Mouse (Mus musculus) large intestine, adult 2 months (tissue): ENCODE measurements around the gene Mrpl4. TPM values are rescaled to one million over a fixed set of nuclear protein-coding genes. Genes with fewer than 3 reads are reported as not detected.
"Not testable (repeated sequence)": the region's sequence is repeated elsewhere in the genome, so short reads cannot be mapped to it uniquely, and the experiment has no call there.

Source experiments
- DNase-seq: peaks from one replicate; pipeline ENCODE4 v3.0.0-alpha.2; 2012; ENCODE audit warnings: low read depth, low spot score
- WGBS: fragments of 180-500 bp; shearing (Covaris S2); methylation state at CpG from one replicate; pipeline ENCODE4 v1.1.7; 2018; 5-methylcytosine and 5-hydroxymethylcytosine counted together
- polyA plus RNA-seq: library from polyadenylated mRNA; depleted of rRNA; stranded (reverse); fragments of >200 nt; gene quantifications from 2 replicates; pipeline ENCODE4 v1.2.3, GENCODE M21; 2012; rRNA removed

The Mrpl4 gene
- polyA plus RNA-seq, 1 experiment = 97.6 TPM

DNA sequence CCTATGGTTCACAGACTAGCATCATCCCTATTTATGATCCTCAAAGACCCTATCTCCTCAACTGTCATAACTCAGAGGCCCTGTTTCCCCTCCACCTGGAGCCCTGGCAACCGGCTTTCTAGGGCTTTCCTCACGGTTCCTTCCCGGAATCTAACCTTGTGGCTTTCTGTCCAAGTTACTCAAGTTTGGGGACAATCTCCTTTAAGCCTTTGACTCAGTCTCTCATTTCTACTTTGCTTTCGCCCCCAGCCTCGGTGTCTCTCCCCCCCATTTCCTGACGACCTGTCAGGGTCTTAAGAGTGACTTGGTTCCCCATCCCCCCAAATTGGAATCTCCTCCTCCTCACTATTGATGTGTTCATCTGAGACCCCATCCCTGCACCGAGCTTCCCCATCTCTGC, 30.0 kb downstream of the Mrpl4 start:
- WGBS = 3% methylated on average over 7 of the region's 7 CpGs
- no peak for DNase-seq

DNA sequence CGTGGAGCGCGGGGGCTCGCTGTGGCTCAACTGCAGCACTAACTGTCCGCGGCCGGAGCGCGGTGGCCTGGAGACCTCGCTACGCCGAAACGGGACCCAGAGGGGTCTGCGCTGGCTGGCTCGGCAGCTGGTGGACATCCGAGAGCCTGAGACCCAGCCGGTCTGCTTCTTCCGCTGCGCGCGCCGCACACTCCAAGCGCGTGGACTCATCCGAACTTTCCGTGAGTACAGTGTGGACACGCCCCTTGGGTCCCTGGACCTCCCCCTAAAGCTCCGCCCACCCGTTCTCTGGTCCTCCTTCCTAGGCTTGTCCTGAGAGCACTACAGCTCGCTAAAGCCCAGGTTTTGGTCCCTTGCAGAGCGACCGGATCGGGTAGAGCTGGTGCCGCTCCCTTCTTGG, 30.6 kb downstream of the Mrpl4 start:
- peak; percentile 73 for DNase-seq

DNA sequence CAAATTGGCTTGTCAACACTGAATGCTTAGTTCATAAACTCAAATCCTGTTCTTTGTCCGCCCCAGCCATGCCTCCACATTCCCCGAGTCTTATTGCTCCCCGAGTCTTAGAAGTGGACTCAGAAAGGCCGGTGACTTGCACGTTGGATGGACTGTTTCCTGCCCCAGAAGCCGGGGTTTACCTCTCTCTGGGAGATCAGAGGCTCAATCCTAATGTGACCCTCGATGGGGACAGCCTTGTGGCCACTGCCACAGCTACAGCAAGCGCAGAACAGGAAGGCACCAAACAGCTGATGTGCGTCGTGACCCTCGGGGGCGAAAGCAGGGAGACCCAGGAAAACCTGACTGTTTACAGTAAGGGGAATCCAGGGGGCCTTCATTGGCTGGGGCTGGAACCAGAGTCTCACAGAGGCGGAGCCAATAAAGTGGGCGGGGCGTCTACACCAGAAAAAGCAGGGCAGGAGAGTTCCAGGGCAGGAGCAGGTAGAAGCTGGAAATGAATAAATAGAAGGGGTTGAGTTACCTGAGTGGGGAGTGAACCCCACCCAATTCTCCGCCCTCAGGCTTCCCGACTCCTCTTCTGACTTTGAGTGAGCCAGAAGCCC, 32.0 kb downstream of the Mrpl4 start:
- no peak for DNase-seq
- 10% methylated on average over 17 of the region's 17 CpGs for WGBS

More for the DNA sequence above, 30.6 kb downstream of the Mrpl4 start:
- WGBS = under 1% methylated on average over 34 of the region's 34 CpGs

DNA sequence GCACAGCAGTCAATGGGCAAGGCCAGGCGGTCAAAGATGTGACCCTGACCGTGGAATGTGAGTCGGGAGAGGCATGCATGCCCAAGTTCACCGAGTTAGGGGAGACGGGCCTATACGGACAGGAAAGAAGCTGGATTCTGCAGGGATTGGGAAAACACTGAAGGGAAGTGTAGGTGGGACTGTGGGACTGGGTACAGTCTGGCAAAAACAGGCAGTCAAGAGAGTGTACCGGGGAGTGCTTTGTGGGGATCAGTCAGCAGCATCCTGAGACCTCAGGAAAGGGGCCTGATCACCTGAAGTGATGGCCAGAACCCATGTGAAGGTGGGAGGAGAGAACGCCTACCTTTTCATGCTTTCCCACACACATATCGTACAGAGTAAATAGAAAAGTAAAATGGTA, 33.0 kb downstream of the Mrpl4 start:
- DNase-seq = no peak
- WGBS = 45% methylated on average over 9 of the region's 9 CpGs

DNA sequence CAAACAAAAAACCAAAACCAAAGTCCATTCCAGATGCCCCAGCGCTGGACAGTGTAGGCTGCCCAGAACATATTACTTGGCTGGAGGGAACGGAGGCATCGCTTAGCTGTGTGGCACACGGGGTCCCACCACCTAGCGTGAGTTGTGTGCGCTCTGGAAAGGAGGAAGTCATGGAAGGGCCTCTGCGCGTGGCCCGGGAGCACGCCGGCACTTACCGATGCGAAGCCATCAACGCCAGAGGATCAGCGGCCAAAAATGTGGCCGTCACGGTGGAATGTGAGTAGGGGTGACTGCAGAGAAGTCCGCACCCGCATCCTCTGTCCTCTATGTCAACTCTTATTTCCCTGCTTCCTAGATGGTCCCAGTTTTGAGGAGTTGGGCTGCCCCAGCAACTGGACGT, 33.6 kb downstream of the Mrpl4 start:
- 18% methylated on average over 20 of the region's 20 CpGs for WGBS
- no peak for DNase-seq

DNA sequence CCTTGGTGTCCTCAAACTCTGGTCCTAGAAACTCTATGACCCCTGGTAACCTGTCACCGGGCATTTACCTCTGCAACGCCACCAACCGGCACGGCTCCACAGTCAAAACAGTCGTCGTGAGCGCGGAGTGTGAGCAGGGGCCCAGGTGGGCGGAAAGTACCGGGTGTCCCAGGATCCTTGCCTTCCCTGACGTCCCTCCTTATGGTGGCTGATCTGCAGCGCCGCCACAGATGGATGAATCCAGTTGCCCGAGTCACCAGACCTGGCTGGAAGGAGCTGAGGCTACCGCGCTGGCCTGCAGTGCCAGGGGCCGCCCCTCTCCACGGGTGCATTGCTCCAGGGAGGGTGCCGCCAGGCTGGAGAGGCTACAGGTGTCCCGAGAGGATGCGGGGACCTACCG, 34.1 kb downstream of the Mrpl4 start:
- WGBS = 11% methylated on average over 22 of the region's 22 CpGs
- no peak for DNase-seq

DNA sequence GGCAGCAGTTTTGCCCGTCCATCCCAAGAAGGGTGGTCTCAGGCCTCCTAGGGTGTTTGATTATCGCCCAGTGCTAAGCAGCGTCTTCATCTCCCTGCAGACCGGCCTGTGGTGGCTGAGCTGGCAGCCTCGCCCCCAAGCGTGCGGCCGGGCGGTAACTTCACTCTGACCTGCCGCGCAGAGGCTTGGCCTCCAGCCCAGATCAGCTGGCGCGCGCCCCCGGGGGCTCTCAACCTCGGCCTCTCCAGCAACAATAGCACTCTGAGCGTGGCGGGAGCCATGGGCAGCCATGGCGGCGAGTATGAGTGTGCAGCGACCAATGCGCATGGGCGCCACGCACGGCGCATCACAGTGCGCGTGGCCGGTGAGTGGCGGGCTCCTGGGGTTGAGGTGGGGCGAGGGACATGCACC, 34.9 kb downstream of the Mrpl4 start:
- DNase-seq = no peak
- WGBS = 4% methylated on average over 31 of the region's 31 CpGs

DNA sequence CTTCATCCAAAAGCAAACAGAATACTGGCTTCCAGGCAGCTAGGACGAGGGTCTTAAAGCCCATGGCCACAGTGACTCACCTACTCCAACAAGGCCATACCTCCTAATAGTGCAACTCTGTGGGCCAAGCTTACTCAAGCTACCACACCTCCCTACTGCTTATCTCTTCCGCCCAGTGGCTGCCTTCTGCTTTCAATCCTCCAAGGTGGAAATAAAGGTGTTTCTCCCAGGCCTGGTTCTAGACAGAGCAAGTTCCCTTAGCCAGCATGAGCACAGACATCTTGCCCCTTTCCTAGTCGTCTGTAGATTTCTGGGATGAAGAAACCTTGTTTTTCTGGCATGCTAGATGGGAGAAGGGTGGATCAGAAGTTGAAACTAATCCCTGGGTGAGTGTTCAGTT, 37.2 kb downstream of the Mrpl4 start:
- 88% methylated on average over 3 of the region's 3 CpGs for WGBS
- DNase-seq = no peak

DNA sequence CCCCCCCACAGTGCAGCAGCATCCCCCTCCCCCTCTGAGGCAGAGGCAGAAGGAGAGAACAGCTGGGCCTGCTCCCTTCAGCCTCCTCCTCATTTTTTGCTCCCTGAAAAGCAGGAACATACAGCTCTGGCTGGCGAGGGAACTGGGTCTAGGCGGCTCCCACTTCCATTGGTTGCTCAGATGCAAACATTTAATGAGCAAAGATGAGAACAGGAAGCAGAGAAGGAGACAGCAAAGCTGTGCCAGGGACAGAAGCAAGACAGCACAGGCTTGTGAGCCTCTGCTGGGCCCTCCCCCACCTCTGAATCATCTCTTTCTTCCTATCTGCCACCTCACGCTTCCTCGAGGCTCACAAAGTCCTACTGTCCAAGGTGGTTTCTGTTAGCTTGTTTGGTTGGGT, 38.8 kb downstream of the Mrpl4 start:
- WGBS = 42% methylated on average over 4 of the region's 4 CpGs
- no peak for DNase-seq

DNA sequence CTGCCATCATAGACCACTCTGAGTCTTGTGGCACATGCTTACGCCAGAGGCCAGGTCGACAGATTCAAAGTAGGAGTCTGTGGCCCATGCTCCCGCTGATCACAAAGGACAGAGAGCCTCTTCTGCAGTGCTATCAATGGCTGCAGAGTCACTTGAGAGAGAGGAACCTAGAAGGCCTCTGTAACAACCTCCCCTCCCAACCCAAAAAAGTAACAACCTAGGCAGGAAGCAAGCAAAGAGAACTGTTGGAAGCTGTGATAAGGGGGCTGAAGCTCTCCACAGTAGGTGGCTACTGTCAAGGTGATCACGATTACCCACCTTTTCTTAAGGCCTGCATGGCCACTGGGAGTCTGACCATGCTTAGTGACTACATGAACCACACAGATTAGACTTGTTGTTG, 41.0 kb downstream of the Mrpl4 start:
- DNase-seq = no peak
- 85% methylated on average over 4 of the region's 4 CpGs for WGBS

DNA sequence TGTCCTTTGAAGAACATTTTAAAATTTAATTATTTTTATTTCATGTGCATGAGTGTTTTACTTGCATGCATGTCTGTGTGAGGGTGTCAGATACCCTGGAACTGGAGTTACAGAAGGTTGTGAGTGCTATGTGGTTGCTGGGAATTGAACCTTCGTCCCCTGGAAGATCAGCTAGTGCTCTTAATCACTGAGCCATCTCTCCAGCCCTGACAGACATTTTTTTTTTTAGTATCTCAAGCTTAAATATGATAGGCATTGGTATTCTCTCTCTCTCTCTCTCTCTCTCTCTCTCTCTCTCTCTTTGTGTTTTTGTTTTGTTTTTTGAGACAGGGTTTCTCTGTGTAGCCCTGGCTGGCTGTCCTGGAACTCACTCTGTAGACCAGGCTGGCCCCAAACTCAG, 42.2 kb downstream of the Mrpl4 start:
- WGBS = 72% methylated on average over 1 of the region's 1 CpGs
- not testable (repeated sequence) for DNase-seq

DNA sequence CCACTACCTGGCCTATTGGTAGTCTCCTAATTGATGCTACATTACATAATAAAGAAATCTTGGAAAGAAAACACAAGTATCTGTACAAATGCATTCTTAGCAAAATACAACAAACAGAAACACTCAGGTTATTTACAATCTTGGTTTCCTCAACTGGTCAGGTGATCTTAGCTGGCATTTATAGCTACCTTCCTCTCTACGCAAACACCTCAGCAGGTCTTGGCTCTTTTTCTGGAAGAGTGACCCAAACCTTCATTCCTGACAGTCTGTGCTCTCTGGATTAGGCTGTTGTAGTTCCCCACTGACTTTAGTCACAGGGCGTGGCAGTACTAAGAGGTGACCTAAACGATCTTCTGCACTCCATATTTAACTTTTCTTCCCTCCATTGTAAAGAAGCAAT, 42.7 kb downstream of the Mrpl4 start:
- 46% methylated on average over 3 of the region's 3 CpGs for WGBS
- no peak for DNase-seq

DNA sequence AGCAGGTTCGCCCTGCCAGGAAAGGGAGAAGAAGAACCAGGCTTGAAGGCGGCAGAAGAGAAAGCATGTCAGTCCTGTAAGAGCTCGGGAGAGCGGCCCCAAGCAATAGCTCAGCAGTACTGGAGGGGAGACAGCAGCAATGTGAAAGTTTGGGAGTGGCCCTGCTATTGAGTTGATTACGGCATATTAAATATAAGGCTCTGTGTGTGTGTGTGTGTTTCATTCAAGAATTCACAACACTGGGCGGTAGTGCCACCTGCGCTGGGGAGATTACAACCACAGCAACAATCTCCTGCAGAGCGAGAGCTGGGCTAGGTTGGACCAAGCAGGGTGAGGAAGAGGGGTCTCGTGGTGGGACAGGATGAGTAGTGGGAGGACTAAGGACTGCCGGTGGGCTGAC, 49.0 kb downstream of the Mrpl4 start:
- WGBS = 58% methylated on average over 10 of the region's 10 CpGs
- DNase-seq = no peak

Other genes starting within 250 kb of the Mrpl4 start
- 3.9 and 4.5 TPM in 2 replicates for gene Col5a3, start 187.7 kb upstream of the Mrpl4 start, polyA plus RNA-seq
- gene Rdh8, start 184.2 kb upstream of the Mrpl4 start, polyA plus RNA-seq = not detected in 2 replicates
- 17.5 and 28.1 TPM in 2 replicates for gene A230050P20Rik, start 134.1 kb upstream of the Mrpl4 start, polyA plus RNA-seq
- 3.7 and 4.0 TPM in 2 replicates for gene Angptl6, start 123.0 kb upstream of the Mrpl4 start, polyA plus RNA-seq
- gene Ppan, start 114.6 kb upstream of the Mrpl4 start, polyA plus RNA-seq = 49.0 and 60.7 TPM in 2 replicates
- gene Eif3g, start 104.1 kb upstream of the Mrpl4 start, polyA plus RNA-seq = 113 and 117 TPM in 2 replicates
- gene Dnmt1, start 42.9 kb upstream of the Mrpl4 start, polyA plus RNA-seq = 26.1 and 31.4 TPM in 2 replicates
- gene S1pr2, start 26.0 kb upstream of the Mrpl4 start, polyA plus RNA-seq = 3.6 and 3.8 TPM in 2 replicates
- gene Icam1, start 13.2 kb downstream of the Mrpl4 start, polyA plus RNA-seq = 13.1 and 15.2 TPM in 2 replicates
- 0.19 and 0.38 TPM in 2 replicates for gene Icam4, start 26.6 kb downstream of the Mrpl4 start, polyA plus RNA-seq
- 0.14 and 0.16 TPM in 2 replicates for gene Icam5, start 29.3 kb downstream of the Mrpl4 start, polyA plus RNA-seq
- gene Zglp1, start 64.4 kb downstream of the Mrpl4 start, polyA plus RNA-seq = 0.21 and 1.7 TPM in 2 replicates
- 0.38 and 0.60 TPM in 2 replicates for gene Gm49373, start 70.4 kb downstream of the Mrpl4 start, polyA plus RNA-seq
- gene Fdx1l, start 70.9 kb downstream of the Mrpl4 start, polyA plus RNA-seq = 36.7 and 37.6 TPM in 2 replicates
- 3.1 and 3.6 TPM in 2 replicates for gene Gm38431, start 89.3 kb downstream of the Mrpl4 start, polyA plus RNA-seq
- 62.4 and 99.9 TPM in 2 replicates for gene Raver1, start 89.3 kb downstream of the Mrpl4 start, polyA plus RNA-seq
- gene Tyk2, start 128.5 kb downstream of the Mrpl4 start, polyA plus RNA-seq = 22.6 and 32.3 TPM in 2 replicates
- 45.8 and 46.1 TPM in 2 replicates for gene Cdc37, start 147.2 kb downstream of the Mrpl4 start, polyA plus RNA-seq
- gene Pde4a, start 163.0 kb downstream of the Mrpl4 start, polyA plus RNA-seq = 2.8 and 3.9 TPM in 2 replicates
- gene Keap1, start 236.6 kb downstream of the Mrpl4 start, polyA plus RNA-seq = 49.2 and 62.6 TPM in 2 replicates
- not detected in 2 replicates for gene S1pr5, start 245.7 kb downstream of the Mrpl4 start, polyA plus RNA-seq